Mouse (Mus musculus) kidney, postnatal 25 days (tissue): Measurements from ENCODE around the gene Optn.
"Not testable (repeated sequence)": the region's sequence is repeated elsewhere in the genome, so short reads cannot be mapped to it uniquely, and the experiment has no call there.

Experiments used
- DNase-seq, 2 experiments: peaks; one replicate each; pipeline ENCODE4 v3.0.0; 2021; ENCODE audit warnings: mixed read lengths in 2 of 2

The Optn gene

DNA sequence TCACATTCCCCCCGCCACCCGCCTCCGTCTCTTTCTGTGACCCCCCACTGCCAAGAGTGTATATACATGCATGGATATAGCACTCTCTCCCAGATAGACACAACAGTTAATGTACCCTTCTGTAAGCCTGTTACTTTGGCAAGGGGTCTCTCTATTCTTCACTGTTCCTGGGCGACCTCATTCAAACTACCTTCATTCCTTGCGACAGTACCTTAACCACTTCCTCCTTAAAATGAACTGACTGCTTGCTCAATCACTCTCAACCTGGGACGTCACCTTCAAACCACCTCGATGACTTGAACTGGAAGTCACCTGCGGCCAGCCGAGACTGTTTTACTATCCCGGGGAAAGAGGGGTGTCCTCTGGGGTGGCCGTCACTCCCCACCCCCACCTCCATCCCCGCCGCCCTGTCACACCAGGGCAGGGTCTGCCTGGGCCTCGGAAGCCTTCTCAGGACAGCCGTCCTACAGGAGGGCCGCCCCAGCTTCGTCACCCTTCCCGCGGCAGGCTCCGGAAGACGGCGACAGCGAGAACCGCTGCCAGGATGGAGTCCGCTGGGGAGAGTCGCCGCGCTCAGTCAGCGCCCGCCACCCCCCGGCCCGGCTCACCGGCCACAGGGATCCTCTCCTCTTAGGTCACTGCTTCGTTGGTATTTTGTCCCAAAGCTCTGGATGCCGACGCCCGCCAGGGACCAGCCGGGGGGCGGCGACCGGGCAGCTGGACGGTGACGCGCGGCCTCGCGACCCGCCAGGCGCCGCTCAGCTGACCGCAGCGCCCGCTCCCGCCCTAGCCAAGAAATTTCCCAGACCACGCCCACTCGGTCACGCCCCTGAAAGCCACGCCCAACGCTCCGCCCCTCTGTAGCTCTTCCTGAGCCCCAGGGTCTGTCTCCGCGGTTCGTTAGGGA lies at the start of gene Optn:
Optn (minus strand) TSS at position 753 of the 907 bp plus-strand sequence.
- DNase-seq, result peak; percentile 91 to 93

DNA sequence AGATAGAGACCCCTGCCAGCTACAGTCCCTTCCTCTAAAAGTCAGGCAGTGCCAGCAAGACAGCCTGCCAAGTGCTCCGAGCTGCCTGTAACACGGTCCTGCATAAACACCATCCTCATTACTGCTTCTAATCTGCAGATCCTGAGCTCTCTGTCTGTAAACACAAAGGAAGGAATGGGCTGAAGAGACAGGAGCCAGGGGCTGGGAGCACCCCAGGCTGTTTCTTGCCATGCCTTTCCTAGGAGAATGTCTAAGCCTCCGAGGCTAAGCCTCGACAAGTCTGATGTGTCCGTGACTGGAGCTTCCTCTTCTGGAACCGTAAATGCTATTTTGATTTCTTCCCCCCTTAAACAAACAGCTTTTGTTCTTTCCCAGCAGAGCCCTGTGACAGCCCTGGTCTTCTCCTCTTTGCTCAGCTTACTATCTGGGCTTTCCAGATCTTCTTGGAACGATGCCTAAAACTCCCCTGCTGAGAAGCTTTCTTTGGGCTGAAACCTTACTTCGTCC lies 49.0 kb upstream of the Optn start:
- no peak for DNase-seq

DNA sequence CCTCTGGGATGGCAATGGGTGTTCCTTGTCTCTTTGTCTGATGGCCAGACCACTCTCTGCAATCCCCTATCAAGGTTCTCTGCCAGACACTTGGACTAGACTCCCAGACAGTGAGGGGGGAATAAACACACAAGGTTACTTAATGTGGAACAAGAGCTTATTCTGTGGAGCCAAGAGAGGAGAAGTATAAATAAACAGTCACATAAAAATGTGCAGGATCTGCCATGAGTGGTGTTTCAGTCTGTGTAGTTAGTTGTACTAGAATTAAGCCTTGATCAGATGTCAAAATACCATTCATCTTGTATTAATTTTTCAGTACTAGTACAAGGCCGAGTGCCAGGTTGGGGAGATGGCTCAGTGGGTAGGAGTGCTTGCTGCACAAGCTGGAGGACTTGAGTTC lies 39.0 kb upstream of the Optn start:
- no peak for DNase-seq

DNA sequence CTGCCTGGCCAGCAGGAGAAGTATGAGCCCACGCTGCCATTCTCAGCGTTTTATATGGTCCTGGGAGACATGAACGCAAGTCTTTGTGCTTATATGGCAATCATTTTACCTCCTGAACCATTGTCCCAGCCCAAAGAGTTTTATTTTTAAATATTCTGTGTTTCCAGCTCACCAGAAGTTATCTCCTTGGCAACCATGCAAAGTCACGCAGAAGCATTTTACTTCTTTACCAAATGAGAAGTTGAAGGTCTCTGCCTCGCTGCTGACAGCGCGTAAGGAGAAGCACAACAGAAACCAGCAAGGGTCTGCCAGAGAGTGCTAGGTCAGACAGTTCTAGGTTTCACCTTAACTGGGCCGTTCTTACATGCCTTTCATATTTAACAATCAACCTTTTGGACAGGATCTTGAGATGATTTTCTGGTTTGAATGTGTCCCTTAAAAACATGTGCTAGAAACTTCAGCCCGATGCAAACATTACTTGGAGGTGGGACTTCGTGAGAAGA lies 37.9 kb upstream of the Optn start:
- DNase-seq, result no peak

DNA sequence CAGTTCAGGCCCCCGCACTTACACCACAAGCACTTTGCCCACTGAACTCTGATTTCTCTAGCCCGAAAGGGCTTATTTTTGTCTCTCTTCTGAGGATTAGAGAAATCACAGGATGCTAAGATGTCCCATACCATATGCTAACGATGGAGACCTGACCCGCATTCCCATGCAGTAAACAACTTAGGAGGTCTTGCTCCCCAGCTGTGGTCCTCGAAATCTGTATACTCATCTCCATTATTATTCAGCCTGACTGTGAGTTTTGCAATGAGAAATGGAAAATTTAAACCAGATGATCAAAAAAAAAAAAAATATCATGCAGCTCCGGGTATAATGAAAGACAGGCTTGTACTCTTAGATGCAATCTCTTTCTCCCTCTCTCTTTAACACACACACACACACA lies 35.3 kb upstream of the Optn start:
- DNase-seq, result no peak

DNA sequence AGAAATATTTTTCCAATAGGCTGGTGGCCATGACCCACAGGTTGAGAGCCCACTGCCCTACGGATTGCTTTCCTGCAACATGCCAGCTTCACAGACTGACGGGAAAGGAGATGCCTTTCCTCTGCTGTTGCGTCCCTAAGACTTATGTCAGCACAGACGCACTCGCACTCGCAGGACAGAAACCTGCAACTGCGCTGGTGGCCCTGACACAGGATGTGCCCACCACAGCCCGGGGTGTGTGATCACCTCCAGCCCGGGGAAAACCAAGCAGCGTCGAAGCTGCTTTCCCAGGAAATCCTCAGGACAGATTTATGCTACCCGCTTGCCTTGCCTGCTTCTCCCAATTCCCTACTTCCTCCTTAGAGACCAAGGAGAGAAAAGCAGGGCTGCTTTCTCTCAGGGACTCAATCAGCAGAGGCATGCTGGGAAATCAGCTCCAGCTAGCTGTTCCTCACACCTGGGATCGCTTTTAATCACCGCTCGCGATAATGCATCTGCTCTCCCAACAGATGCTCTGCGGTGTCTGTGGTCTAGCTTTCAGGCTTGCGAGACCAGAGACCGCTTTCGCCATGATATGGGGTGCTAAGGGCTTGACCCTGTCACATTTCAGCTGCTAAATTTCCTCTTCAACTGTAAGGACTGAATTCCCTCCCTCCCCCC lies 34.1 kb upstream of the Optn start:
- DNase-seq, result no peak

DNA sequence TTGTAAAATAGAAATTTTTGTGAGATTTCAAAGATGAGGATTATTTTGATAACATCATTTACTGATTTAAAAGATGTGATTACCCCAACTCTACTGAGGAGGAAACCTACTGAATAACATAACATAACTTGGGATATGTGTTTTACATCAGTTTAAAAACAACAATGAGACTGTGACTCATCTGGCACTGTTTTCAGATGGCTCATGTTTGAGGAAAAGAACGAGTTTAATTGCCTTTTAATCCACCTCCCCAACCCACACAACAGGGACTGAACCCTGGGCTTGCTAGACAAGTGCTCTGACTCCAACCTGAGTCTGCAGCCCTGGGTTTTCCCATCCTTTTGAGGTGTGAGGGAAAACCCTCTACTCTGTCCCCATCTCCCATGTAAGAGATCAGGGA lies 31.5 kb upstream of the Optn start:
- no peak for DNase-seq

DNA sequence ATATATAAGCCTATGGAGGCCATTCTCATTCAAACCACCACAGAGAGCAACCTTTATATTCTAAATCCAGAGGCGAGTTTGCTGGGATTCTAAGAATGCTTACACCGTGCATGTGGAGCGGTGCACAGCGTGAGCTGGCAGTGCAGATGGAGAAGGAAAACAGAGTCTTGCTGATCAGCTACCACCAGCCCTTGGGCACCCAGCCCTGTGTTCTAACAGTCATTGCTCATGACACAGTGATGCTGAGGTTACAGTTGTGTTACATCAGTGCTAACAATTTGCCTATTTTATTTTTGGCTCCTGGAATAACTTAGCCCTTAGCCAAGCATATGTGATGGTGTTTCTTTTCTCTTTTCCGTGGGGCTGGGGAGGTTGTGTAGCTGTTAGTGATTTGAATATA lies 31.0 kb upstream of the Optn start:
- DNase-seq, result no peak

DNA sequence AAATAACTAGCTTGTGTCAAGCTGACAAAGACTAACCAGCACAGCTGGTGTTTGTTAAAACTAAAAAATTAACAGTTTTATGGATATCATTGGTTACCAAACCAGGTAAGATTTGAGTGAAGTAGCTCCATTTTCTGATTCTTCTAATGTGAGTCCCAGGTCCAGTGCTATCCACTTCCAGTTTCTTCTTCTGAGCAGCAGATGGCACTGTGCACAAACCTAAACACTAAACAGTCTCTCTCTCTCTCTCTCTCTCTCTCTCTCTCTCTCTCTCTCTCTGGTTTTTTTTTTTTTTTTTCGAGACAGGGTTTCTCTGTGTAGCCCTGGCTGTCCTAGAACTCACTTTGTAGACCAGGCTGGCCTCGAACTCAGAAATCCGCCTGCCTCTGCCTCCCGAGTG lies 26.5 kb upstream of the Optn start:
- DNase-seq, result peak; percentile 18 to 37

DNA sequence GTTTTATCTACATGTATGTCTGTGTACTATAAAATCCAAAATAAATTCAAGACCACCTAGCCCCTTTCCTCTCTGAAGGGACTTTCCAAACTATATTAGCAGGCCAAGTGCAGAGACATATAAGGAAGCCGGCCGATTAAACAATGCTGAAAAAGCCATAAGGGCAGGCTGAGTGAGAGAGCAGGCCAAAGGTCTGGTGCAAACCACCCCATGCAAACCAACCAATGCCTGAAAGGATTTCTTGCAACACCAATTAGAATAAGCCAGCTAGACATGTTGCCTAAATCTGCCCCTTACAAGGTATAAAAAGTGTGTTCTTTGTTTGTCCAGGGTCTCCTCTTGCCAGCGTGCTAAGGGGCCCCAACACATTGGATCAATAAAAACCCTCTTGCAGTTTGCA lies 23.8 kb upstream of the Optn start:
- DNase-seq, result no peak

DNA sequence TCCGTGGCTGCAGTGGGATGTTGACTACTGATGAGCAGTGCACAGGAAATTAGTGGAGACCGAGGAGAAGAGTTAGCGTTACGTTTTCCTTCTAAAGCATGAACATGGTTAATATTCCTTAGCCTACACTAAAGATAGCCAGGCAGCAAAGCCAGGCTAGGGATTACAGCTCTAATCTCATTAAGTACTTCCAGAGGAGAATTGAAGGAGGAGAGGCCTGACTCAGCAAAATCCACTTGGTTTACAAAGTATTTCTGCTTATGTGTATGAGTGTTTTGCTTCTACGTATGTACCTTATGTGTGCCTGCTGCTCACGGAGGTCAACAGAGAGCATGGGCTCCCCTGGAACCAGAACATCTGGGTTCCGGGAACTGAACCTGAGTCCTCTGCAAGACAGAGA lies 19.9 kb upstream of the Optn start:
- DNase-seq, result no peak

DNA sequence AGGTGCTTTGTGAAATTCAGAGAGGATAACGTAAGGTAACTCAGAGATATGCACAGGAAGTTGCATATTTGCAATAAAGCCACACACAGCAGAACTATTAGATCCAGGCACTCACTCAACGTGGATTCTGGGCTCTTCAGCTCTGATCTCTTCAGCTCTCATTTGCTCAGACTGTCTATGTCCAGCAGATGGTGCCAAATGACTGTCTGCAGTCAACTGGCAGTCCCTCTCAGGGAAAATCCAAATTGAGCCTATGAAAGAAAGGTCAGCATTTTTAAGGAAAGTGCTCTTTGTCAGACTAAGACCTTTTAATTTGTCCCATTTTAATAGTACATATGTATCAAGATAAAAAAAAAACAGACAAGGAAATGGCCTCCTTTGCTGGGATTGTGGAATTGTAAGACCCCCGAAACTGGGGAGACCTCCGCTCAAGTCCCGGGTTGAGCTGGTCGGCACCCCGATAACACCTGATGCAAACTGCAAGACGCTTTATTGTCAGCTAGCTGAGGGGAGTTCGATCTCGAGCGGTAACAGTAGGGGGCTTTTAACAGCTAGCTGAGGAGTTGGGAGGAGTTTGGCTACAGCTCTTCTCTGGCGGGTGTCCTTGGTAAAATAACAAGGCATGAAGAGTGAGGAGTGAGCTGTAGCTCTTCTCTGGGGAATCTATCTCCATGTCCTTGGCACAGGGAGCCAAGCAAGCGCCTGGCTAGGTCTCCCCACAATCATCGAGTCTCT lies 16.4 kb upstream of the Optn start:
- peak in 1 of 2 experiments; percentile 60 for DNase-seq

DNA sequence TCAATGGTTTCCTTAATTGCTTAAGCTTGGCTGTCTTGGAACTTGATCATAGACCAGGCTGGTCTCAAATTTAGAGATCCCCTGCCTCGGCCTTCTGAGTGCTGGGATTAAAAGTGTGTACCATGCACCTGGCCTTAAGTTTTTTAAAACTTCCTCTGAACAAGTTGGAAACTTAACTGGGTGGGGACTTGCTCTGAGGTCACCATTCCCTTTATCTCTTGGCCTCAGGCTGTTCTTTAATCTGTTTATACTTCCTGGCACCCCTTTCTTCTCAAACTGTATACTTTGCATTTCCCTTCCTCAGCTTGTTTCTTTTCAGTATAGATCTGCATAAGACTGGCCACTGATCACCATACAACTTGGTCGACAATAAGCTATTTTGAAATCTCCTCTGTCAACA lies 14.1 kb upstream of the Optn start:
- DNase-seq, result no peak

DNA sequence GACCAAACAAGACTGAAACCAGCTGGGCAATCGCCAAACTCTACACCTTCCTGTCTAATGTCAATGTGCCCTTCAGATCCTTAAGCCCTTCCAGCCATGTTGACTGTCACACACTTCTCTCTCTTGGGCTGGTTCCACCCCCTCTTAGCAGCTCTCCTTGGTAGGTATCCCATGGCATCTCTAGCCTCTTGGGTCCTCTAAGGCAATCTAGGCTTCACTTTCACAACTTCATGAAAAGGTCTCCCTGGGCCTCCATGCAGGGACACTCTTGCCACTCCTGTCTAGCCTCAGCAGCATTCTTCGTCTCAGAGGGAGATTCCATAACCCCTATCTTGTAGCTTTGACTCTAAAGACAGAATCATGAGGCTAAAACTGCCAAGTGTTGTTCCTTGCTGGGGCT lies 13.6 kb upstream of the Optn start:
- no peak for DNase-seq

DNA sequence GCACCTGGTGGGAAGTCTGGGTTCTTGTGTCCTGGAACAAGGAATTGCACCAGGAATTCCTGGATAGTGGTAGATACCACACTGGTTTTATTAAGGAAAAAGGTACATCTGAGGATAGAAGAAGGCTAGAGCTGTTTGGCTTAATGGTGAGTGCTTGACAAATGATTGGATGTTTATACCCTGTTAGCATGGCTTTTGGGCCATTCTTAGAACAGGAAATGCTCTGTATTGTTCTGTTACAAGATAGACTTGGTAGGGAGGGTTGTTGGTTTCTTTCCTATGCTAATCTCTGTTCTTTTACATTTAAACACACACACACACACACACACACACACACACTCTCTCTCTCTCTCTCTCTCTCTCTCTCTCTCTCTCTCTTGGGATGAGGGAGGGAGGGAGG lies 12.0 kb upstream of the Optn start:
- no peak for DNase-seq

DNA sequence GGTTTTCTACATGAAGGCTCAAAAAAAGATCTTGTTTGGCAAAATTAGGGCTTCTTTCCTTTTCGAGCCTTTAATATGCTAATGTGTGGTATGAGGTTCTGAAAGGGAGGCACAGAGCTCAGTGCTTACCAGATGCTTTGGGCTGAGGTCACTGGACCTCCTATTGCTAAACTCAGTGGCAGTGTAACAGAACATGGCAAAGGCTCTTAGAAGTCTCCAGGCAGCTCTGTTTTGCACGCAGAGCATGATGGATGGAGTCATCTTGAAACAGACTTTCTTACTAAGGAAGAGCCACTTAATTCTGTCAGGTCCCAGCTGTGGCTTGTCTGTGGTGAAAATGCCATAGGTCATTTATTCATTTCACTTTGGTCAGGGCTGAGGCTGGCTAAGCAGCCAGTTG lies 11.6 kb upstream of the Optn start:
- no peak for DNase-seq

DNA sequence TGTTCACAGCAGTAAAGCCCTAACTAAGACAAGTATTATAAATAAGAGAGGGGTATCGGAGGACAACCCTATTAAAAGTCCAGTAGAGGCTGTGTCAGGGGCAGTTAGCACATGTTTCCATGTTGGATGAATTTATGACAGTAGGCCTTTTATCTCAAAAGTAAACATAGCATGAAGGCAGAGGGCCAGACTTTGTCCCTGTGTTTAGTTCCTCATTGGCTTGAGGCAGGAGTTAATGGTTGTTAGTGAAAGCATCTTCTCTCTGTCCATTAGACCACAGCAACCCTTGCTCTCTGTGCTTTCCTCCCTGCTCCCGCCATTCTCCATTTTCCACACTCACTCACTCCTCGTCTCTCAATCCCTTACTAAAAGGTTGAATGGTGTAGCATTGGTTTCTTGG lies 9.9 kb upstream of the Optn start:
- DNase-seq, result no peak

DNA sequence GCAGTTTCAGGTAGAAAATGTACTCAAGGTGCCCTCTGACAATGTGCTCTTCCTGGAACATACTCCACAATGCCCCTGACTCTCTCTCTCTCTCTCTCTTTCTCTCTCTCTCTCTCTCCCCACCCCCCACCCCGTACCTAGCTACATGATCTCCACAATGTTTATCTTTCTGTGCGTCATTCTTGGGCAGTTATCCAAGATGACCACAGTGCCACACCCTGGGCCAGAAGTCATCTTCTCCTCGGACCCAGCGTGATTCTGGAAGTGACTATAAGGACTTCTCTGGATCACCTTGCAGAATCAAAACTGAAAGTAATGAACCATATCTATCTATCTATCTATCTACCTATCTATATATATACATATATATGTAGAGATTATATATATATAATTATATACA lies 4.1 kb upstream of the Optn start:
- no peak for DNase-seq

DNA sequence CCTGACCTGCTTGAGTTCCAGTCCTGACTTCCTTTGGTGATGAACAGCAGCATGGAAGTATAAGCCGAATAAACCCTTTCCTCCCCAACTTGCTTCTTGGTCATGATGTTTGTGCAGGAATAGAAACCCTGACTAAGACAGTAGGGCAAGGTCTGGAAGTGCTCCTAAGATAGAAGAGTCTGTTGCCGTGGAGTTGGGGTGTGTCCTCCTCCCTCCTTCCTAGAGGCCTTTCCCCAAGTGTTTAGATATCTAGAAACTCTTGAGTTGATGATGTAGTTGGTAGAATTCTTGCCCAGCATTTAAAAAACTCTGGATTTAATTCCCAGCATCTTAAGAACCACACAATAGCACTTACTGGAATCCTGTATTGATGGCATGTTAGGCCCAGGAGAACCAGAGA lies 3.4 kb upstream of the Optn start:
- DNase-seq, result not testable (repeated sequence)

DNA sequence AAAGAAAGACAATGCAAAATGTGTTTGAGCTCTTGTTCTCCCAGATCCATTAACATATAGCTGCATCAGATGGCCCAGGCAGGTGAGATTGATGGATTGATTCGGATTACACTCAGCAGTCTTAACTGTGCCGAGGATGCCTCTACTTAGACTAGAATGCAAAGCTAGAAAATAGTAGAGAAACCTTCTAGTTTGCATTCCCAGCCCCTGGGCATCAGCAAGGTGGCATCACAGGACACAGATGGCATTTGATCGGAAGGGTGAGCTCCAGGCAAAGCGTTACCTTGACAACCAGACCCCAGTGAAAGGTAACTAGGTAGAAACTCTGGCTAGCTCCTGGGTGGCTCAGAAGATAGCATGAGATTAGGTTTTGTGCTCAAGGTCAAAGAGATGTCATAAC lies 396 bp upstream of the Optn start:
- DNase-seq, result no peak

DNA sequence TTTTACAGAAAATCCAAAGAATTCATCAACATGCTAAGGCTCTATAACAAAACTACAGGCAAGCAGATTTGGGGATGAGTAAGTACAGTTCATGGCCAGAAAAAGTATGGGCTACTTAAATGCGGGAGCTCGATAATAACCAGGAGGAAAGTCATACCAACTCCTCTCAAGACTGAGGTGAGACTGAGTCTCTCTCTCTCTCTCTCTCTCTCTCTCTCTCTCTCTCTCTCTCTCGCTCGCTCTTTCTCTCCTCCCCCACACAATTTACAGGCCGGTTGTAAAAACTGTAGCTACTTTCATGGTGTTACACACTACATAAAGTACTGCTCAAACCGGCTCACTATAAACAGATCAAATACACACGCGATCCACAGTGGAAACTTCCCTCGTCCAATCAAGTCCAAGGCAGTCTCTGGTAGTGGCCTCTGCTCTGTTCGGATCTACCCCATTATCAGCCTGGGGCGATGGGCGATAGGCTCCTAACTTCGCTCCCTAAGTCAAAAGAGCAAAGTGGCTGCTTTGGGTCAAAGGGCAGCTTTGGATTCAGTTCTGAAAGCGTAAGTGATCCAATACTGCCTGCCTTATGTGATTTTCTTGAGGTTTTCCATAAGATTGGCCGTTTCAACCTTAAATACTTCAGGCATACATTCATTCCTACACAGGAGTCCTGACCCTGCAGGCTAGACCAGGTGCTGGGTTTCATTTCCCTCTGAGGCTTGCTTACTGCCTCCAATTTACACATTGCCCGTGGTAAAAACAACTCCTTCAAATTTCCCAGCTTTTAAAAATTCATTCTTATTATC lies 1.2 kb downstream of the Optn start:
- DNase-seq, result no peak

DNA sequence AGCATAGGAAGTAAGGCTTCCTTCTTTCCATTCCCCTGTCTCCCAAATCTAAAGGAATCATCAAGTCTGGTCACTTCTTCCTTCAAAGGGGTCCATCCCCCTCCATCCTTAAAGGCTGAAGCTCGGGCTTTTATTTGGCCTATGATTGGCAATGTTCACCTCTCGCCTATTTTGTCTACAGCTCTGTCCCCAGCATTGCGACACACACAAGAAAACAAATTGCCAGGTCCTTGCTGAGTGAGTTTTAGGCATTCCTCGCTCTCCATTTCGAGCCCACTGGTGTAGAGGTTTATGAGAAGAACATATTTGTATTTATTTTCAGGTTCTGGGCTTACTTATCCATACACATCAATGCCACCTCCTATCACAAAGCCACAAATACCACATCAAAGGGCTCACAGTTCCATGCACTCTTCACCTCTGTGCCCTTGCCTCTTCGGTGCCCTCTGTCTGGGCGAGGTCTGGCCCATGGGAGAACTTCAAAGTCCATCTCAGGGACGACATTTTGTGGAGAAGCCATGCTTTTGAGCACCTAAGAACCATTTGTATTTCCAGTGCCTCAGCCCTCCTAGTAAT lies 2.6 kb downstream of the Optn start:
- DNase-seq, result no peak
